Mouse (Mus musculus) NIH3T3 (cell line): ENCODE data around the gene Trip11.

Experiments used
- DNase-seq: peaks from one replicate; pipeline ENCODE4 v3.0.0-alpha.2; 2012; ENCODE audit warnings: low read depth

Gene Trip11

DNA sequence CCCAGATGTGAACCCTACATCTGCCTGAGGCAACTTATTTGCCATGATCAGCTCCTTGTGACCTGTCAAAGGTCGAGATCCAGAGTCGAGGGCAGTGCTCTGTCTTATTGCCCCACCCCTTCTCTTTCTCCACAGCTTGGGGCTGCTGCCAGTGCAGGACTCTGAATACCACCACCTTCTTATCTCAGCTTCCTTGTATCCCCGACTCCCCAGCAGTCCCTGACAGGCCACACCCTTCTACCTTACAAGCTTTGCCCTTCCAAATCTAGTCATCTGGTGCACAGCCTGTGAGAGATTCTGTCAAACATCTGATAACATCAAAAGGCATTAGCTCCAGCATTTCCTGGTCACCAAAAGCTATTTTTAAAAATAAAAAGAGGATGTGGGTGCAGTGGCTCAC lies 91.5 kb downstream of the Trip11 start:
- DNase-seq, result no peak

DNA sequence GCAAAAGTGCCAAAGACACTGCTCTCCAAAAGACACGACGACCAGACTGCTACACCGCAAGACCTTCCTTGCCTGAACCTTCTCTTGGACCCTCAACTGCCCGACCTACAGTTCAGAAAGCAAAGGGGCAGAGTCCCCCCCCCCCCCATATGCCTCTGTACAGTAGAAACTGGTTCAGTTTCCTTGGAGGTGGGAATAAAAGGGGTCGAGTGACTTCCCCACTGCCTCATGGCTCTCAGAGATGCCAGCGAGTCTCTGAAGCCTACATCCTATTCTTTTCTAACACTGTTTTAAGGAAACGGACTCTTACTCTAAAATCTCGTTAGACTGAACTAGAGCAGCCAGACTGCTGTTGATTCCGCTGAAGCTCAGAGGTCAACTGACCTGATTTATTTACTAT lies 93.5 kb downstream of the Trip11 start:
- no peak for DNase-seq

DNA sequence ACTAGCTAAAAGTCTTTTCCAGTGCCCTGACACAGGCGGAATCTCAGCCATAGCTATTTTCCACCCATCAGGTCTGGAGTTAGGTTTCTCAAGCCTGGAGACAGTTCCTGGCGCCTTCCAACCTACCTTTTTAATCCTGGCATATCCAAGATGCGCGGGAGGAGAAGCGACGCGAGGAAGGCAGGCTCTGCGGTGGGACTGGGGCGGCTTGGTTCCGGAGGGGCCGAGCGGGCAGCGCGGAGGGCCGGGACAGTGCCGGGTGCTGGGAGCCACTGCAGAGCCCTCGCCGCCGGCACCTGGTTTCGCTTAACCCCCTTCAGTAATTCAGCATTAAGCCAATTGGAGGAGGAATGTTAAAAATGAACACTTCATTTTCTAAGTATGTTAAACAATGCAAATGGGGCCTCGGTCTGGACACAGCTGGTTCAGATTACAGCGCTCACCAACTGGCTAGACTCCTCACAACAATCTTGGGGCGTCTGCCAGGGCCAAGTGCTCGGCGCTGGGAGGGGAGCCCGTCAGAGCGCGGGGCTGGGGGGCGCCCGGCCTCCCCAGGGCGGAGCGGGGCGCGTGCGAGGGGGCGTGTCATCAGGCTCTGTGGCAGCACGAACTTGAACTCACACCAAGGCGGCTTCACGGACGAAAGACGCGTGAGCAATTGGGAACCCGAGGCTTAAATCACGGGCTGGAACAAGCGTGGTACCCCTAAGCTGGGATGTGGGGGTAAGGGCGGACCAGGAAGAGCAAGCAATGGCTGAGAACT lies 94.3 kb downstream of the Trip11 start, which contains the start of gene Fbln5:
Fbln5 (minus strand) TSS at position 448 of the 763 bp plus-strand sequence.
- peak; percentile 95 for DNase-seq

DNA sequence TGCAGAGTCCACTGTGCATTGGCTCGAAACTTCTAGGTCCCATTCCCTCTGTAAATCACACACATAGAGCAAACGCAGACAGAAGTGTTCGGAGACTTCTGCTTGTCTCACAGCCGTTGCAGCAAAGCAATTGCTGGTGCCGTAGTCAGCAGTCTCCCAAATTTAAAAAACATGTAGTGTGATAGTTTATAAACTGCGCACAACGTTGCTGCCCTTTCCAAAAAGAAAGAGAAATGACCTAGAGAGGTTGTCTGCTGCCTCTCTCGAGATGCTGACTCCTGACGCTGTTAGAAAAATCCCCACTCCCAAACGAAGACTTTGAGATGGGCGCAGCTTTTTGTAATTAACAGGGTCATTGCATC lies 94.8 kb downstream of the Trip11 start:
- DNase-seq, result no peak

DNA sequence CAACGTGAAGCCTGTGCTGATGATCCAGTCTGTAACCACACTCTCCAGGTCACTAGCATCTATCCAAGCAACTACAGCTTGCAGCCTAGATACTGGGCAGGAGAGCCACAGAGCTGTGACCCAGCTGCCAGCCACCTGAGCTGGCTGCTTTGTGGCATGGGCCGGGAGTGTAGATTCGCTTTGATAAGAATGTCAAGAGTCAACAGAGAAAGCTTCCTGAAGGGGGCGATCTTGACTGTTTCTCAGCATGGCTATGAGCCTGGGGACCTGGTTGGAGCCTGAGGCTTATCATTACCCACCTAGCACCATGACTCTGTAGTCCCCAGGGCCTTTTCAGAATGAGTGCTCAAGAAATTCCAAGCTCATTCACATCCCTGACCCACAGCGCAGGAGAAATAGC lies 96.3 kb downstream of the Trip11 start:
- DNase-seq, result peak; percentile 83

DNA sequence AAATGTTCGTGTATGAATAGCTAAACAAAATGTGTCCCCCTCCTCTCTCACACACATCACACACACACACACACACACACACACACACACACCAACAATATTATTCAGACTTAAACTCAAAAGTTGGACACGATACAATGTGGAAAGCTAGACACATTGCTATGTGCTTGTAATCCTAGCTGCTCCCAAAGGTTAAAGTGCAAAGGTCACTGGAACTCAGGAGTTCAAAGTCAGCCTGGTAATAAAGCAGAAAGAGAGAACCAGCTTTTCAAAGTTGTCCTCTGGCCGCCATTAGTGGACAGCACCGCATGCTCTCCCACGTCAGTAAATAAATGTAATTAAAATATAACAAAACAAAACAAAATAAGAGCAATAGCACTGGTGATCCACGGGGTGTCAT lies 97.3 kb downstream of the Trip11 start:
- no peak for DNase-seq

DNA sequence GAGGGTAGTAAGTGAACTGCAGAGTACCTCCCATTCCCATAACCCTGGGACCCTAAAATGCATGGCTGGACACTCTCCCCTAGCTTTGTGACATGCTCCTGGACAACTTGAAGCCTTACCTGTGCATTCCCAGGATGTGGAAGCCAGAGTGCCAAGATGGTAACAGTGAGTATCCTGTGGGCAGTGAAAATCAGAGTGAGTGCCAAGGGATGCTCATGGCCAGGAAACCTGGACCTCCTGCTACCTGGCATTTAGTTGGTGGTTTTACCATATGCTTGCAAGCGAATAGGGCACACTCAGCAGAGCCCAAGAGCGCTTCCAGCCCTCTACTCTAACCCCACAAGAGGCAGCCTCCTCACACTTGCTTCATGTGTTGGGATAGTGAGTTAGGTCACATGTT lies 98.6 kb downstream of the Trip11 start:
- DNase-seq, result no peak

DNA sequence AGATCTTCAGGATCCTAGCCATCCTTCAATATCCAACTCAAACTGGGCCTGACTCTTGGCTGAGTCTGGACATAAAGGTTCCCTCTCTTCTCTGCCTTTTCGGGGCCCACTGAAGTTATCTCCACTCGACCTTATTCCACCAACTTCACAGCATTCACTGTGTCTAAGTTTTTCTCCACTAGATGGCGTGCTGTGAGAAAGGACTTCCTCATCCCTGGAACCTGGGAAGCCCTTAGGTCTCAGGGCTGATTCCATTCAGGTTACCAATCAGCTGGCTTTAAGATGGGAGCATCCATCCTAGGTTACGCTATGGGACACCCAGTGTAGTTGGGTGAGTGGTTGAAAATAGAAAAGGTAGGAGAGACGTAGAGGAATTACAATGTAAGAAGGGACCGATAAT lies 101.9 kb downstream of the Trip11 start:
- DNase-seq, result peak; percentile 55

DNA sequence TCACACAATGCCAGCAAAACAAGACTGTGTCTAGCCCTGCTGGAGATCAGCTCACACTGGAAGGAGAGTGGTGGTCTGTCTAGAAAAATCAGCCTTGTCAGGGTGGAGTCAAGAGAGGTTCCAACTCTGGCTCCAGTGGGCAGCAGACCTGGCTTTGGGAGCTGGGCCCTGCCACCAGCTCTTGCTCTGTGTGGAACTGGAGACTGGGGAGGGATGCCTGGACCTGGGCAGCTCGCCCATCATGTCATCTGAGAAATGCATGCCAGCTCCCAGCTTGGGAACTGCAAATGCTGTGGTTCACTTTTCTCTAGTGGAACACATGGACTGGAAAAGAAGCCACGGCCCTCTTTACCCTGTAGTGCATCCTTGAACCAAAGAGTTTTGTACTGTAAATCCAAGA lies 102.6 kb downstream of the Trip11 start:
- DNase-seq, result peak; percentile 57

DNA sequence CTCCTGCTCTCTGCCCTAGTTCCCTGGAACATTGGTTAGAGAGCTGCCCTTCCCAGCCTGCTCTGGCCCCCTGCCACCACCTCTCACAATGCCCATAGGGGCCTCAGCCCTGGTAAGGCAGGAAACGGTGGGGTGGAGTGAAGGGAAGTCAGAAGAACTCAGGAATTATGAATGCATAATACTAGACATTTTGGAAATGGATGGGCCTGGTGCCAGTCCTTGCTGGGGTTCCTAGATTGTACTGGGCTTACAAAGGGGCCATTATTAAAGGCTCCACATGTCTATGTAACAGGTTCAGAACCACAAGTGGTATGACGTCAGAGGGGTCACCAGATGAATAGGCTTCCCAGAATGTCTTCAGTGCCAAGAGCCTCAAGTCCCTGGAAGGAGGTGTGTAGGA lies 105.7 kb downstream of the Trip11 start:
- DNase-seq, result peak; percentile 87

DNA sequence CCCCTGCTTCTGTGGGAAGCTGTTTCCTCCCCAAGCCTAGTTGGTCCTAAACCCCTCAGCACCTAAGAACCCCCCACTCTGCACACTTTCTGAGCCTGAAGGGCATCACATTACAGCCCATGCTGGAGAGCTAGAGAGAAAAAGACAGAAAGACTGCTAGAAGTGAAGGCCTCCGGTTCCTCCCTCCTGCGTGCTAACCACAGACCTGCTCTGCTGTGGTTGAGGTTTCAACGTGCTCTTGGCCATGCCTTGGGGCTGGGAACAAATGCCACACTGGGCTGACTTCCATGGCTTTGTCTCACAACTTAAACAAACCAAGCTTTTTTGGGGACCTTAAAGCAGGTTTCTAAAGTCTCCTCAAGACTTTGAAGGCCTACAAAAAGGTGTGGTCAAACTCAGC lies 110.6 kb downstream of the Trip11 start:
- DNase-seq, result no peak

DNA sequence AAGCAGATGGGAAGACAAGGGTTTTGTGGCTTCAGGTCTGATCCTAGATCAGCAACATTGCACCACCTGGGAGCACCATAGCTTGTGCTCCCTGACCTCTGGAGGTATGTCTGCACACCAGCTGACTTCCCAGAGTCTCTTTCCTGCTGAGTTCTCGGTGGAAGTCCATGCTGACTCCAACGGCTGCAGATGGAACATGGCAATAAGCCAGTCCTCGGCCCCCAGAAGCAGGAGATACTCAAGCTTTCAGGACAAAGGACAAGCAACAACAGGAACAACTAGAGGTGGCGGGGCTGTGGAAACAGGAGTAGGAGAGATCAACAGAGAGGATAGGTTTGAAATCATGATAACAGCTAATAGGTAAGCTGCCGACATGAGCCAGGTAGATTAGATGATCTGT lies 111.3 kb downstream of the Trip11 start:
- DNase-seq, result no peak

DNA sequence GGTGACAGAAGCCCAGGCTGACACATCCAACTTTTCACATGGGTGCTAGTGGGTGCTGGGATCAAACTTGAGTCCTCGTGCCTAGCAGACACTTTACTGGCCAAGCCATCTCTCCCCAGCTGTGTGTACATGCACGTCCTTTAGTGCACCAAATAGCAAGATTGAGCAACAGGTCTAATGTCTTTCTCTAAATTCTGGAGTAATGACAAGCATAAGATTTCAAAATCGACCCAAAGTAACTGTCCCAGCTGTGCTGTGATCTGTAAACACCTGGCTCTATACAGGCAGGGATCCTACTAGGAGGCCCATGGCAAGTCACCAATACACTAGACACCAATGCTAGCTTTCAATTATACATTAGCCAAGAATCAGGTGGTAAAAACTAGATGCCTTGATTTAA lies 112.0 kb downstream of the Trip11 start:
- no peak for DNase-seq

DNA sequence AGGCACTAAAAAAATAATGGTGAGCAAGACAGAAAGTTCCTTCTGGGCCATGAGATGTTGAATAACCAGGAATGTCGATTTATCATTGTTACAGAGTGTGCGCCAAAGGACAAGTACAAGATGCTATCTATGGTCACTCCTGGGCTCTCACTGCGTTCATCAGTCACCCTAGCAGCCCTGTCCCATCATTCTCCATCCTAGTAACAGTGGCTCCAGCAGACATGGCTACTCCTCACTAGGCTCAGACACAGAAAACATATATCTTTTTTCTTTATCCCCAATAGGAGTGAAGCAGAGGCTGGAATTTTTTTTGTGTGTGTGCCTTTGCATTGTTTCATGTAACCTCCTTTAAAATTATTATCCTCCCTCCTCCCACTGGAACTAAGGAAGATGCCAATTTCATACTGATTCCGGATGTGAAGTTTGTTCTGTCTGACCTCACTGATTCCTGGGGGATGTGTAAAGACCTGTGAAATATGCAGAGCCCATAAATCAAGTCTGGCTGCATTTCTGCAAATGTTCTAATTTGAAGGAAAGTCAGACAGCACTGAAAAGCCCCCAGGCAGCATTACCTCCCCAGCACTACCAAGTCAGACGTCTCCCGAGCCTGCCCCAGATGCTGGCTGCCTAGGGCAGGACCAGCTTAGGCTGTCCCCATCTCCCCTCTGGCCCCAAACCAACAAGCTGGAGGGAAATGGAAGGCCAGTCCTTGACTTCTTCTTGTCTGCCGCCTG lies 114.7 kb downstream of the Trip11 start:
- peak; percentile 71 for DNase-seq

DNA sequence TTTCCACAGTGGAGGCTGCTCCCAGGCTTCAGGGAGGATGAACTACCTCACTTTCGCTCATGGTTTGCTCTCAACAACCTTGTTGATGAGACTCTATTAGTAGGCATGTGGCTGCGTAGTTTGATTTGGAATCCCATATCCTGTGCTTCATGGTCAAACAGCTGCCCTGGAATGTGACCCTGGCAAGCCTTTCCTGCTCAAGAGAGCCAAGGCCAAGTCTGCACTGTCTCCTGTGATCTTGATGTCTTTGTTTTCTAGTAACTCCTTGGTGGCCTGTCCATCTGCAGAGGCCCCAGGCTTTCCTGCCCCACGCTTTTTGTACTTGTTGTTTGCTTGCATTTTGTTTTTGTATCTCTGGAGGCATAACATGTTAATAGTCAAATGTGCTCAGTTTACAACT lies 118.6 kb downstream of the Trip11 start:
- DNase-seq, result peak; percentile 52

DNA sequence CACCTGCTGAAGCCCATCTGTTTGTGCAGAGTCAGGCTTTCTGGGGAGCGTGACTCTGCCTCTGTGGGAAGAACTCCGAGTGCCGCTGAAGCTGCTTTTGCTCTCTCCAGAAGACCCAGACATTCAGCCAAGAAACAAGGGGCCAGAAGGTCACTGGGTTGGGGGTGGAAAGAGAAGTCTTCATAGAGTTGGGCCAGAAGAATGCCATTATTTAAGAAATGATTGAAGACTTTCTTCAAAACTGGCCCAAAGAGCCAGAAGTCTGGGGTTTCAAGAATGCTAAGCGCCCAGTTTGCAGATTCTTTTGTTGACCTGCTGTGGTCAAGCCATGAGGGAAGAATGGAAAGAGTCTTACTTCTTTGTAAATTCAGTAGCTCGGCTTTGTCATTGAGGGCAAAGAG lies 119.8 kb downstream of the Trip11 start:
- peak; percentile 28 for DNase-seq

DNA sequence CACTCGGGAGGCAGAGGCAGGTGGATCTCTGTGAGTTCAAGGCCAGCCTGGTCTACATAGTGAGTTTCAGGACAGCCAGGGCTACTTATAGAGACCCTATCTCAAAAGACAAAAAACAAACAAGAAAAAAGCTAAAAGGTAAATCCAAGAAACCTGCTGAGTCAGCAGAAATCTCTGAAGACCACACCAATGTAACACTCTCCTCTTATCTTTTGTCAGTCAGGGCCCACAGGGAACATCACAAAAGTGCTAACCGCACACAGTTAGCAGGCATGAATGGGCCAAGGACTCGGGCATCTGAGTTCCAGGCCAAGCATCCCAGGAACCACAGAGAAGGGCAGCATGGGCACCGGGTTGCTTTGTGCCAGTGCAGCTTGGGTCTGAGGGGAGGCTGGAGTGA lies 120.4 kb downstream of the Trip11 start:
- no peak for DNase-seq

DNA sequence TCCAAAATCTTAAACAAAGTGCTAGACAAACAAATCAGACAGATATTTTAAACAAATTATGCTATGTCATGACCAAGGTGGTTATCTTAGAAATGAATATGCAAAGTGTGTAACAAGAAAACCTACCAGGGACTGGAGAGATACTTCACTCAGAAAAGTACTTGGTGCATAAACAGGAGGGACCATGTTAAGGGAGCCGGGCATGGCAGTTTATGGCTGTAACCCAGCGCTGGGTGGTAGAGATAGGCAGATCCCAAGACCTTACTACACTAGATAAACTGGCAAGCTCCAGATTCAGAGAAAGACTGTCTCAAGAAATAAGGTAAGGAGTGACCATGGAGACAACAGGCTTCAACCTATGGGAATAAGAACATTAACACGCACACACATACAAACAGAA lies 123.3 kb downstream of the Trip11 start:
- DNase-seq, result no peak

DNA sequence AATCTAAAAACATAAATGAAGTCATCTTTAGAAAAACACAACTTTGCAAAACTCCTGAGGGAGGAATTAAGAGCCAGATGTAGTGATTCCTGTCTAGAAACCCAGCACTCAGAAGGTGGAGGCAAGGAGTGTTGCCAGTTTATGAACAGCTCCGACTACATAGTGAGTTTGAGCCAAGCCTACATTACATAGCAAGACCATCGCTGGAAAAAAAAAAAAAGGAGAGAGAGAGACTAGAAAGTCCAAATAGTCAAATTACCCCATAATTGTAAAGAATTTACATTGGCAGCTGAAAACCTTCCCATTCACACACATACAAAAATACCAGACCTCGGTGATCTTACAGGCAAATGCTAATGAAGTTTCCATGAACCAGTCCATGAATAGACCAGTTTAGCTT lies 123.8 kb downstream of the Trip11 start:
- DNase-seq, result peak; percentile 34
